Mouse (Mus musculus): ENCODE results near the gene Shank2.

GRCm38 (mm10) chr7:144170686-144171085 lies 169.0 kb downstream of the Shank2 start:
- TF ChIP-seq CTCF (IDR thresholded peaks at IDR 0.05; ENCODE audit: borderline replicate concordance, extremely low read depth, insufficient read depth, insufficient read length) (no peak), POLR2A (IDR thresholded peaks at IDR 0.05; ENCODE audit: borderline replicate concordance, extremely low read depth, insufficient read depth, insufficient read length, poor library complexity, severe bottlenecking) (no peak)

Measured in brain, embryonic 14.5 days (tissue).